Mouse (Mus musculus): Measurements from ENCODE around the gene Siglece.

GRCm38 (mm10) chr7:43680960-43681359 lies 21.0 kb upstream of the Siglece start:
- TF ChIP-seq CTCF (IDR thresholded peaks at IDR 0.05; ENCODE audit: low read depth) (peak; percentile 88), EP300 (IDR thresholded peaks at IDR 0.05; ENCODE audit: low read depth) (no peak)
